Mouse (Mus musculus) forebrain, embryonic 15.5 days (tissue): Measurements from ENCODE around the gene Tox3. TPM values are rescaled to one million over a fixed set of nuclear protein-coding genes. Genes with fewer than 3 reads are reported as not detected.
A peak's percentile ranks its signal among the peaks of the same experiment; 100 is the strongest.

Source experiments
- ATAC-seq: fragments of 200-750 bp; cut with Nextera tagmentation; replicated peaks from 2 replicates; pipeline ENCODE4 v1.8.0; 2017; ENCODE audit warnings: mild to moderate bottlenecking, moderate TSS enrichment, moderate library complexity
- H3K27ac ChIP-seq: fragments of 300-500 bp; sonication (generic); replicated peaks from 2 replicates; pipeline ENCODE4 v1.5.1; 2015; ENCODE audit warnings: mild to moderate bottlenecking, inconsistent platforms
- H3K27me3 ChIP-seq: fragments of 300-500 bp; sonication (generic); 2 replicates; pipeline ENCODE4 v1.6.1; 2015; ENCODE audit warnings: inconsistent platforms
- H3K36me3 ChIP-seq: fragments of 300-500 bp; sonication (generic); 2 replicates; pipeline ENCODE4 v1.6.1; 2015; ENCODE audit warnings: mild to moderate bottlenecking, inconsistent platforms
- H3K4me1 ChIP-seq: fragments of 300-500 bp; sonication (generic); 2 replicates; pipeline ENCODE4 v1.6.1; 2015; ENCODE audit warnings: inconsistent platforms
- H3K4me2 ChIP-seq: fragments of 300-500 bp; sonication (generic); replicated peaks from 2 replicates; pipeline ENCODE4 v1.6.1; 2015; ENCODE audit warnings: mild to moderate bottlenecking, inconsistent platforms
- H3K4me3 ChIP-seq: fragments of 300-500 bp; sonication (generic); 2 replicates; pipeline ENCODE4 v1.5.1; 2015; ENCODE audit warnings: mild to moderate bottlenecking, inconsistent platforms
- H3K9ac ChIP-seq: fragments of 300-500 bp; sonication (generic); replicated peaks from 2 replicates; pipeline ENCODE4 v1.6.1; 2015; ENCODE audit warnings: mild to moderate bottlenecking, inconsistent platforms
- H3K9me3 ChIP-seq: fragments of 300-500 bp; sonication (generic); 2 replicates; pipeline ENCODE4 v1.6.1; 2016; ENCODE audit warnings: inconsistent platforms
- WGBS: fragments of 180-500 bp; shearing (Covaris S2); methylation state at CpG from one replicate; pipeline ENCODE4 v1.1.7; 2015; ENCODE audit warnings: mixed read lengths; 5-methylcytosine and 5-hydroxymethylcytosine counted together
- polyA plus RNA-seq: library from polyadenylated mRNA; unstranded; fragments of >200 nt; fragmentation: Nextera tagmentation; extraction: Ambion mirVana; gene quantifications from 2 replicates; pipeline ENCODE4 v1.2.1, GENCODE M21; 2015

Gene Tox3
- polyA plus RNA-seq, 1 experiment from 2014 or later, result 32.4 TPM

- WGBS, result 53% methylated on average over 2 of the region's 2 CpGs
- H3K4me3 ChIP-seq, result no peak overlapping the region
- no peaks in the 10 kb centered on the region for H3K36me3 ChIP-seq
- H3K9me3 ChIP-seq, result no peaks in the 10 kb centered on the region
- 0 out of 2 replicates have a peak, but pooled peaks cover 4% of the 10 kb centered on the region for H3K27me3 ChIP-seq
- H3K4me1 ChIP-seq, result peaks cover 35% of the 10 kb centered on the region
- no peak for ATAC-seq
- H3K4me2 ChIP-seq, result no peak overlapping the region
- no peak overlapping the region for H3K9ac ChIP-seq
- no peak overlapping the region for H3K27ac ChIP-seq
Measured at GRCm38 (mm10) chr8:90352991-90353390, 4.8 kb upstream of the Tox3 start.

- no peak overlapping the region for H3K9ac ChIP-seq
- no peaks in the 10 kb centered on the region for H3K27me3 ChIP-seq
- no peaks in the 10 kb centered on the region for H3K36me3 ChIP-seq
- no peak for ATAC-seq
- peaks cover 60% of the 10 kb centered on the region for H3K4me1 ChIP-seq
- H3K9me3 ChIP-seq, result no peaks in the 10 kb centered on the region
- H3K4me2 ChIP-seq, result no peak overlapping the region
- H3K4me3 ChIP-seq, result no peak overlapping the region
- 18% methylated on average over 13 of the region's 13 CpGs for WGBS
- H3K27ac ChIP-seq, result peak overlapping the region; percentile 28
Measured at GRCm38 (mm10) chr8:90349709-90350562, 1.8 kb upstream of the Tox3 start.

DNA sequence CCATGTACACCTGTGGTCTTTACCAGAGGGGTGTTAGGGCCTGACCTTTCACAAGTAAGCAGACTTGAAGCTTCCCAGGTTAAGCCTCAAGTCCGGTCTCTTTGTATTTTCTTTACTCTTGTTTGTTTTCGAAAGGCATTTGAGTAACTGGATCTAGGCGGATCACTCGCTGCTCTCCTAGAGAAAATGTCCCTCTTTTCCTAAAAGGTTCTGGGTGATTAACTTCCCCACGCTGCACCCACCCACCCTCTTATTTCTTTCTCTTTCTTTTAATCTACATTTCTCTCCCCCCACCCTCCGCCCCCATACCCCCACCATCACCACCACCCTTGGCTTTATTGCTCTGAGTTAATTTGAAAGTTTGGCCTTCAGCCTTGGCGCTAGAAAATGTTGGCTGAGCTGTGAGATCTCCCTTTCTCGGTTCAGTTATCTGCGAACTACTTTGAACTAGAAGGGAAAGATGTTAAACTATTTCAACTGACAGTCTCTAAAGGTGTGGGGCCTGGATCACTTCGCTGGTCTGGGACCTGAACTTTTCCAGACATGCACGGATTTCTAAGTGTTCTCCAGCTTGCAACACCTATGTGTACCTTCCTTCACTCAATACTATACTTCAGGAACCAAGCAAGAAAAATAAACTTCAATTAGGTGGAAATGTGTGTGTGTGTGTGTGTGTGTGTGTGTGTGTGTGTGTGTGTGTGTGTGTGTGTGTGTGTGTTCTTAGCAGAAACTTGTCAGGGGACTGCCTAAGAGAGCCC lies 962 bp upstream of the Tox3 start:
- no peaks in the 10 kb centered on the region for H3K9me3 ChIP-seq
- H3K27me3 ChIP-seq, result no peaks in the 10 kb centered on the region
- ATAC-seq, result 0 out of 2 replicates have a peak, but pooled peaks have one; percentile 2
- WGBS, result 7% methylated on average over 11 of the region's 11 CpGs
- peak overlapping the region; percentile 61 for H3K4me2 ChIP-seq
- H3K9ac ChIP-seq, result peak overlapping the region; percentile 98
- H3K4me1 ChIP-seq, result peaks cover 60% of the 10 kb centered on the region
- H3K27ac ChIP-seq, result peak overlapping the region; percentile 96
- H3K36me3 ChIP-seq, result no peaks in the 10 kb centered on the region
- peak overlapping the region; percentile 90 for H3K4me3 ChIP-seq

- Histone ChIP-seq H3K4me1 (peaks cover 50% of the 10 kb centered on the region), H3K27me3 (no peaks in the 10 kb centered on the region), H3K36me3 (no peaks in the 10 kb centered on the region), H3K9me3 (no peaks in the 10 kb centered on the region), H3K27ac (peak overlapping the region; percentile 96), H3K4me3 (peak overlapping the region; percentile 90), H3K4me2 (peak overlapping the region; percentile 61), H3K9ac (peak overlapping the region; percentile 98)
- WGBS, result under 1% methylated on average over 59 of the region's 66 CpGs
- peak; percentile 61 for ATAC-seq
Measured at GRCm38 (mm10) chr8:90347581-90348177, 464 bp downstream of the Tox3 start.

DNA sequence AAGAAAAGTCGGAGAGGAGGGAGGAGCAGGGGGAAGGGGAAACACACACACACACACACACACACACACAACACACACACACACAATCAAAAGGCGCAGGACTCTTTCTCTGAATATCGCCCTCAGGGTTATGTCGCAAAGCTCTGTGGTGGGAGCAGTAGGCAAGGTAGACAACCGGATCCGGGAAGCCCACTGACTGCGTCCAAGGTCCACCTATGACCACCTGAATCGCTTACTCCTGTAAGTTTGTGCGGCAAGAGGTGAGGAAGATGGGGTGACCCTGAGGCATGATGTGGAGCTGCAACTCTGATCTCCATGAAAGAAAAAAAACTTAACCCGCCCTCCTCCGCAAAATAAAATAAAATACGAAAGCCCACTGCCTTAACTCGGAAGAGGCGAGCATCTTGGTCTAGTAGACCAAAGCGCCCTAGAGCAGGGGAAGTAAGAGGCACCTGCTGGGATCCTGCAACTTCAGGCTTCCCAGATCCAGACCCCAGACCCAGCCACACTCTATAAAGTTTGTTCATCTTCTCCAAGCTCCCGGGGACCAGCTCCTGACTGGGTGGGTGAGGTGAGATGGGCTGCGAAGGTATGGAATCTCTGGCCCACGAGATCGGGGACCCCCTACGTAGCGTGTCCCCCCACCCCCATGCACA lies 1.1 kb downstream of the Tox3 start:
- Histone ChIP-seq H3K27ac (peak overlapping the region; percentile 96), H3K9ac (peak overlapping the region; percentile 98), H3K9me3 (no peaks in the 10 kb centered on the region), H3K27me3 (no peaks in the 10 kb centered on the region), H3K4me1 (peaks cover 51% of the 10 kb centered on the region), H3K4me2 (peak overlapping the region; percentile 61), H3K4me3 (peak overlapping the region; percentile 90), H3K36me3 (no peaks in the 10 kb centered on the region)
- WGBS, result under 1% methylated on average over 21 of the region's 21 CpGs
- ATAC-seq, result 0 out of 2 replicates have a peak, but pooled peaks have one; percentile 1

DNA sequence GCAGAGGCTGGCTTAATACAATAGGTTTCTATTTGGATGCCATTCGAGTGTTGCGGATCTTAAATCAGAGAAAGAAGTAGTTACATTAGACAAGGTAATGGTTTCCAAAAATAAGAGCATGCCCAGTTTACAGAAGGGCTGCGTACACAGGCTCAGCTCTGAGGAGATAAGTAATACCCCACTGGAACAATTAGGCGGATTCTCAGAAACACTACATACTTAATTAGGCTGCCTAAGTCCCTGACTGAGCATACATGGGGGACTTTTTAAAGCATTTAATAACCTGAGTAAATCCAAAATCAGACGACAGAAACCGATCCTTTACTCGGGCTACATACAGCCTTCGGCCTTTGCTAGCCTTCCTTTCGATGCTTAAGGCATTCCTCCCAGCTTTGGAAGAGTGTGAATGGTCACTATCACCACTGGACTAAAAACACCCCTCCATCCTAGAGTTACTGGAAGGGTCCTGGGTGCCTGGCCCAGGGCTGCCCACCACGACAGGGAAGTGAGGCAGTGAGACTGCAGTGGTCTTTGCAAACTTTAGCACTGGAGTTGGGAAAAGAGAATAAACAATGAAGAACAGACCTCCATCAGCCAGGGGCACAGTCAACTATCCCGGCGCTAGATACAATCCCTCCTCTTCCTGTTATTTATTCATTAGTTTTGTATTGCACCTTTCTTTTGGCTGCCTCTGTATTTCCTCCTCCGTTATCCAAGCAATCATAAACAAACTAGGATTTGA lies 1.8 kb downstream of the Tox3 start:
- H3K27ac ChIP-seq, result peak overlapping the region; percentile 96
- H3K4me3 ChIP-seq, result peak overlapping the region; percentile 90
- no peak for ATAC-seq
- H3K9ac ChIP-seq, result peak overlapping the region; percentile 98
- WGBS, result 2% methylated on average over 13 of the region's 13 CpGs
- peaks cover 51% of the 10 kb centered on the region for H3K4me1 ChIP-seq
- H3K9me3 ChIP-seq, result no peaks in the 10 kb centered on the region
- no peaks in the 10 kb centered on the region for H3K36me3 ChIP-seq
- no peaks in the 10 kb centered on the region for H3K27me3 ChIP-seq
- H3K4me2 ChIP-seq, result peak overlapping the region; percentile 61

DNA sequence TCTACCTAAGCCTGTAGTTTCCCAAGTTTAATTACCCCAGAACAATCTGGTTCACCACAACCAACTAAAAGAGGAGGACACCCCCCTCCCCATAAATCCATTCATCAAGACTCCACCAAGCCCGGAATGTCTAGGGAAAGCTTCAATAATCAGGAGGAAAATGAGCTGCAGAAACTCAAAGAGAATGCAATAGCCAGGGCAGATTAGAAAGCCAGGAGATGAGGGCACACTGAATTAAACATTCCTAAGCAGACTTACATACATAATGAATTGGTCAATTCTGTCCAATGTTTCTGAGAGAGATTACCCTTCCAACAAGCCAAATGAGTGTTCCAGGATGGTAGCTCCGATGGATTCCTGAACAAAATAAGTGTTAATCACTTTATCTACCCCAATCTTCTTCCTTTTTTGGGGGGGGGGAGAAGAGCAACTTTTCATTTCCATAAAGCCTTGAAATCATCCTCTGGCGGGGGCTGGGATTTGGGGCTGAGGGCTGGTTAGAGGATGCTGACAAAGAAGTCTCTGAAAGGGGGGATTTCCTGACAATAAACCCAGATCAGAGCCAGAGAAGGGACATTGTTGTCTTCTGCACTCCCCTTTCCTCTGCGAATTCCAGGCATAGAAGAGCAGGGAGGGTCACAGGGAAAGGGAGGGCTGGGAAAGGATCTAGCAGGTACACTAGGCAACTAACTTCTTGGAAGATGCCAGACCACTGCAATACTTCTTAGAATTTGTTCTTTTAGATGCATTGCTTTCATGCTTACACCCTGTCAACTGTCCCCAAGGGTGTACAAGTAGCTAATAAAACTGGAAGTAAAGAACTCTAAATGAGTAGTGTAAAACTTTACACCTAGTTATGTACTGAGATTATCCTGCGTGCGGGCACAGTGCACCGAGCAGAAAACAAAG lies 17.5 kb downstream of the Tox3 start:
- H3K9ac ChIP-seq, result no peak overlapping the region
- WGBS, result 37% methylated on average over 7 of the region's 7 CpGs
- H3K4me1 ChIP-seq, result peaks cover 19% of the 10 kb centered on the region
- no peak overlapping the region for H3K4me3 ChIP-seq
- H3K27ac ChIP-seq, result peak overlapping the region; percentile 31; the same call in 1 of the 2 replicates
- H3K4me2 ChIP-seq, result no peak overlapping the region
- H3K36me3 ChIP-seq, result 0 out of 2 replicates have a peak, but pooled peaks cover 6% of the 10 kb centered on the region
- no peaks in the 10 kb centered on the region for H3K27me3 ChIP-seq
- no peaks in the 10 kb centered on the region for H3K9me3 ChIP-seq
- no peak for ATAC-seq

DNA sequence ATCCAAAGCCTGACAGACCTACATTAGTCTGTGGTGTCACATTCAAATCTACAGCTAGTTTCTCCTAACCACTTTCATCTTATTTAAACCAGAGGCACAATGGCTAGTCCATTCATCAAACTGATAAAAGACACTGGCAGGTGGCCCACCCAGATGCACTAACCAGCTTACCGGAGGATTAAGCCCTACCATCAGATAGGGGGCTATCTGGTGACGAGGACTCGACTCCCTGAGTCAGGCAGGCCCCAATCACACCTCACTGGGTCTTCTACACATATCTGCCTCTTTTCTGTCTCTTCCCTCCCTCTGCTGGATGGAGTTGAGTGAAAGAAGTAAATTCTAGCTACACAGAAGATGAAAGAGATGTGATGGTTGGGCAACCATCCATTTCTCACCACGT lies 24.3 kb downstream of the Tox3 start:
- Histone ChIP-seq H3K27ac (peak overlapping the region; percentile 24; the same call in 1 of the 2 replicates), H3K4me1 (peaks cover 34% of the 10 kb centered on the region), H3K9ac (no peak overlapping the region), H3K27me3 (no peaks in the 10 kb centered on the region), H3K4me2 (no peak overlapping the region), H3K9me3 (no peaks in the 10 kb centered on the region), H3K4me3 (no peak overlapping the region), H3K36me3 (no peaks in the 10 kb centered on the region)
- 15% methylated on average over 4 of the region's 4 CpGs for WGBS
- no peak for ATAC-seq

DNA sequence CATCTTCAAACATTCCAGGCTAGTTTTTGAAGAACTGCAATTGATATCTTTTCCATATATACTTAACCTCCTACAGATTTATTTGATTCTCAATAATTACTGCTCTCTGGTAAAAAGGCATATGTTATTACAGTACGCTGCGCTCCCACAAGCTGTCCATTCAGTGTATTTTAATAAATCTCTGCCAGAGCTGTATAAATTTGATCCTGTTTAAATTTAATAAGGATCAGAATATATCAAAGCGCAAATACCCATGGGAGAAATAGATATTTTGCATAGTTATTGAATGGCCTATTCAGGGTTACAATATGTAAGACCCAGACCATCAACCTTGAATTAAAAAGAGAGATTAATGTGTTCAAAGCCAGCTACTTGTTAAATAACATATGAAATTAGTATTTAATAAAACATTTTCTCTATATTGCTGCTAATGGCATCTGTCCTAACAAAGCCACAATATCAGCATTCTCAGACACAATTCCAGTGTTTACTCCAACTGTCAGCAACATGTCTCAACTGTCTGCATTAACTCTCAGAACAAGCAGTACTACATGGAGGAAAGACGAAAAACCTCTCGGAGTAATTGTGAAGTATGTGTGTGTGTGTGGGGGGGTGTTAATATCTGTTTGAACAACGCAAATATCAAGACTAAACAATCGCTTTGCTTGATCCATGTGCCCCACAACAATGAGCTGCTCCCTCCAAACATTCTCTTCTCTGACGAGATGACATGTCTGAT lies 25.3 kb downstream of the Tox3 start:
- no peak overlapping the region for H3K4me3 ChIP-seq
- H3K9ac ChIP-seq, result no peak overlapping the region
- no peaks in the 10 kb centered on the region for H3K9me3 ChIP-seq
- H3K4me1 ChIP-seq, result peaks cover 34% of the 10 kb centered on the region
- H3K4me2 ChIP-seq, result no peak overlapping the region
- 0 out of 2 replicates have a peak, but pooled peaks have one; percentile 19 for ATAC-seq
- WGBS, result 32% methylated on average over 8 of the region's 8 CpGs
- H3K27me3 ChIP-seq, result no peaks in the 10 kb centered on the region
- no peaks in the 10 kb centered on the region for H3K36me3 ChIP-seq
- H3K27ac ChIP-seq, result peak overlapping the region; percentile 24; the same call in 1 of the 2 replicates

DNA sequence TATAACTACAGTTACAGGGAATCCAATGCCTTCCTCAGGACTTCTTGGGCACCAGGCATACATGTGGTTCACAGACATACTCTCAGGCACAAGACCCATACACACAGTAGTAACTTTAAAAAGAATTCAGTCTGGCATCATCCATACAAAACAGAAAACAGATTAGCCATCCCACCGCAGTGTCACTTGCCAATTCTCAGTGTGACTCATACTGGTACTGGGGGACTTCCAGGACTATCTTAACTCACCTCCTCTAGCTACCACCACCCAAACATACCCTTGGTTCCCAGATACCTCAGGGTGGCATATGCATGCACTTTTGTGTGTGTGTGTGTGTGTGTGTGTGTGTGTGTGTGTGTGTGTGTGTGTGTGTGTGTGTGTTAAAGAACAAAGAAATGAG lies 26.9 kb downstream of the Tox3 start:
- H3K9me3 ChIP-seq, result no peaks in the 10 kb centered on the region
- no peak for ATAC-seq
- H3K27ac ChIP-seq, result no peak overlapping the region
- no peak overlapping the region for H3K9ac ChIP-seq
- no peak overlapping the region for H3K4me2 ChIP-seq
- H3K36me3 ChIP-seq, result no peaks in the 10 kb centered on the region
- H3K4me1 ChIP-seq, result peaks cover 34% of the 10 kb centered on the region
- H3K27me3 ChIP-seq, result no peaks in the 10 kb centered on the region
- H3K4me3 ChIP-seq, result no peak overlapping the region
- WGBS, result 83% methylated on average over 1 of the region's 1 CpGs
